Mouse (Mus musculus) kidney, adult 2 months (tissue): ENCODE data around the gene Zfr.

Source experiments
- CTCF ChIP-seq: fragments of 200-500 bp; conservative IDR thresholded peaks from 2 replicates; pipeline ENCODE4 v1.5.1; 2011; ENCODE audit warnings: low read depth, mild to moderate bottlenecking, control low read depth, low read length, moderate library complexity, mixed read lengths; ENCODE audit not compliant: insufficient read depth, insufficient read length
- POLR2A ChIP-seq: fragments of 200-500 bp; IDR thresholded peaks from one replicate; pipeline ENCODE4 v1.6.1; 2011; ENCODE audit warnings: low read depth, low read length, control low read depth

GRCm38 (mm10) chr15:12207556-12208090 is 90.0 kb downstream of the Zfr start:
- TF ChIP-seq CTCF, result no peak
- no peak for TF ChIP-seq POLR2A
